Mouse (Mus musculus) C2C12 (cell line): ENCODE measurements at regions not wholly inside any gene's neighbourhood (a gene's known extent, or its start where the extent isn't known, plus 50 kb on each side); places are given as distances from the start of the nearest gene placed in this dataset.

Experiments used
- CTCF ChIP-seq: IDR thresholded peaks from one replicate; pipeline ENCODE4 v1.5.1; 2011; ENCODE audit not compliant: control insufficient read depth, insufficient read depth, insufficient read length
- FOSL1 ChIP-seq: IDR thresholded peaks from one replicate; pipeline ENCODE4 v1.8.0; 2011; ENCODE audit warnings: mild to moderate bottlenecking, low read length; ENCODE audit not compliant: poor library complexity, insufficient read depth, severe bottlenecking
- MAX ChIP-seq: IDR thresholded peaks from one replicate; pipeline ENCODE4 v1.6.1; 2011; ENCODE audit warnings: mild to moderate bottlenecking, control low read depth

- no peak for TF ChIP-seq CTCF
- no peak for TF ChIP-seq MAX
- TF ChIP-seq FOSL1, result no peak
Observed at GRCm38 (mm10) chr14:46571841-46572240, 181.4 kb upstream of the Bmp4 start.
